Mouse (Mus musculus): Measurements from ENCODE around the gene 3110009E18Rik. TPM values are rescaled to one million over a fixed set of nuclear protein-coding genes. Genes with fewer than 3 reads are reported as not detected.
A peak's percentile ranks its signal among the peaks of the same experiment; 100 is the strongest.

3110009E18Rik gene
- polyA plus RNA-seq, 1 experiment from 2014 or later = 12.8 TPM

GRCm38 (mm10) chr1:120158474-120159127, 37.6 kb downstream of the 3110009E18Rik start:
- WGBS (ENCODE audit: insufficient replicate concordance) = 76% methylated on average over 9 of the region's 9 CpGs
- Histone ChIP-seq H3K4me2 (no peak overlapping the region), H3K9ac (no peak overlapping the region), H3K27ac (no peak overlapping the region), H3K36me3 (no peaks in the 10 kb centered on the region), H3K4me3 (no peak overlapping the region), H3K4me1 (no peaks in the 10 kb centered on the region), H3K9me3 (replicated peaks) (no peaks in the 10 kb centered on the region), H3K27me3 (replicated peaks) (no peaks in the 10 kb centered on the region)
- ATAC-seq = 0 out of 2 replicates have a peak, but pooled peaks have one; percentile 18

GRCm38 (mm10) chr1:120161502-120161901, 40.5 kb downstream of the 3110009E18Rik start:
- 77% methylated on average over 5 of the region's 5 CpGs for WGBS (ENCODE audit: insufficient replicate concordance)
- no peaks in the 10 kb centered on the region for H3K36me3 ChIP-seq
- no peak overlapping the region for H3K27ac ChIP-seq
- H3K4me1 ChIP-seq = no peaks in the 10 kb centered on the region
- H3K4me3 ChIP-seq = no peak overlapping the region
- H3K4me2 ChIP-seq = no peak overlapping the region
- H3K9me3 ChIP-seq (replicated peaks) = no peaks in the 10 kb centered on the region
- no peaks in the 10 kb centered on the region for H3K27me3 ChIP-seq (replicated peaks)
- no peak for ATAC-seq
- H3K9ac ChIP-seq = no peak overlapping the region

GRCm38 (mm10) chr1:120162616-120163015, 41.6 kb downstream of the 3110009E18Rik start:
- WGBS (ENCODE audit: insufficient replicate concordance) = 36% methylated on average over 1 of the region's 1 CpGs
- H3K9ac ChIP-seq = no peak overlapping the region
- no peak for ATAC-seq

GRCm38 (mm10) chr1:120168016-120168415, 47.0 kb downstream of the 3110009E18Rik start:
- H3K9ac ChIP-seq = no peak overlapping the region
- H3K27me3 ChIP-seq (replicated peaks) = no peaks in the 10 kb centered on the region
- no peaks in the 10 kb centered on the region for H3K36me3 ChIP-seq
- no peak for ATAC-seq
- H3K27ac ChIP-seq = no peak overlapping the region
- no peaks in the 10 kb centered on the region for H3K4me1 ChIP-seq
- no peak overlapping the region for H3K4me2 ChIP-seq
- H3K9me3 ChIP-seq (replicated peaks) = no peaks in the 10 kb centered on the region
- H3K4me3 ChIP-seq = no peak overlapping the region
- 70% methylated on average over 4 of the region's 4 CpGs for WGBS (ENCODE audit: insufficient replicate concordance)

More at GRCm38 (mm10) chr1:120162616-120163015, 41.6 kb downstream of the 3110009E18Rik start:
- Histone ChIP-seq H3K4me1 (no peaks in the 10 kb centered on the region), H3K36me3 (no peaks in the 10 kb centered on the region), H3K27me3 (replicated peaks) (no peaks in the 10 kb centered on the region), H3K9me3 (replicated peaks) (no peaks in the 10 kb centered on the region), H3K27ac (no peak overlapping the region), H3K4me3 (no peak overlapping the region), H3K4me2 (no peak overlapping the region)

GRCm38 (mm10) chr1:120168674-120169073, 47.7 kb downstream of the 3110009E18Rik start:
- ATAC-seq = no peak
- no peaks in the 10 kb centered on the region for H3K9me3 ChIP-seq (replicated peaks)
- no peaks in the 10 kb centered on the region for H3K36me3 ChIP-seq
- no peak overlapping the region for H3K4me3 ChIP-seq
- H3K4me2 ChIP-seq = no peak overlapping the region
- H3K9ac ChIP-seq = no peak overlapping the region
- H3K27me3 ChIP-seq (replicated peaks) = no peaks in the 10 kb centered on the region
- 78% methylated on average over 7 of the region's 7 CpGs for WGBS (ENCODE audit: insufficient replicate concordance)
- no peaks in the 10 kb centered on the region for H3K4me1 ChIP-seq
- no peak overlapping the region for H3K27ac ChIP-seq

- ATAC-seq = no peak
- H3K4me2 ChIP-seq = no peak overlapping the region
- H3K27ac ChIP-seq = no peak overlapping the region
- whole genome bisulfite sequencing (ENCODE audit: insufficient replicate concordance) = 63% methylated on average over 7 of the region's 7 CpGs
- no peaks in the 10 kb centered on the region for H3K36me3 ChIP-seq
- no peak overlapping the region for H3K4me3 ChIP-seq
- no peak overlapping the region for H3K9ac ChIP-seq
- no peaks in the 10 kb centered on the region for H3K9me3 ChIP-seq (replicated peaks)
- H3K27me3 ChIP-seq (replicated peaks) = no peaks in the 10 kb centered on the region
- no peaks in the 10 kb centered on the region for H3K4me1 ChIP-seq
Measured at GRCm38 (mm10) chr1:120170307-120170706, 49.3 kb downstream of the 3110009E18Rik start.

GRCm38 (mm10) chr1:120171819-120172521, 51.0 kb downstream of the 3110009E18Rik start:
- H3K9me3 ChIP-seq (replicated peaks) = no peaks in the 10 kb centered on the region
- H3K27ac ChIP-seq = no peak overlapping the region
- H3K9ac ChIP-seq = no peak overlapping the region
- H3K4me1 ChIP-seq = no peaks in the 10 kb centered on the region
- WGBS (ENCODE audit: insufficient replicate concordance) = 65% methylated on average over 5 of the region's 5 CpGs
- no peak overlapping the region for H3K4me3 ChIP-seq
- ATAC-seq = no peak
- H3K27me3 ChIP-seq (replicated peaks) = no peaks in the 10 kb centered on the region
- no peaks in the 10 kb centered on the region for H3K36me3 ChIP-seq
- no peak overlapping the region for H3K4me2 ChIP-seq

GRCm38 (mm10) chr1:120174991-120175390, 54.0 kb downstream of the 3110009E18Rik start:
- H3K36me3 ChIP-seq = no peaks in the 10 kb centered on the region
- H3K4me3 ChIP-seq = no peak overlapping the region
- H3K4me1 ChIP-seq = no peaks in the 10 kb centered on the region
- no peak overlapping the region for H3K9ac ChIP-seq
- H3K27me3 ChIP-seq (replicated peaks) = no peaks in the 10 kb centered on the region
- H3K9me3 ChIP-seq (replicated peaks) = no peaks in the 10 kb centered on the region
- ATAC-seq = no peak
- H3K4me2 ChIP-seq = no peak overlapping the region
- H3K27ac ChIP-seq = no peak overlapping the region
- 54% methylated on average over 4 of the region's 4 CpGs for WGBS (ENCODE audit: insufficient replicate concordance)

- Histone ChIP-seq H3K4me2 (0 out of 2 replicates have a peak overlapping the region, but pooled peaks have one; percentile 1), H3K27me3 (replicated peaks) (no peaks in the 10 kb centered on the region), H3K36me3 (no peaks in the 10 kb centered on the region), H3K4me1 (no peaks in the 10 kb centered on the region), H3K9me3 (replicated peaks) (no peaks in the 10 kb centered on the region), H3K4me3 (no peak overlapping the region), H3K9ac (no peak overlapping the region), H3K27ac (no peak overlapping the region)
- ATAC-seq = no peak
- WGBS (ENCODE audit: insufficient replicate concordance) = 20% methylated on average over 14 of the region's 14 CpGs
Measured at GRCm38 (mm10) chr1:120176313-120176712, 55.3 kb downstream of the 3110009E18Rik start.

GRCm38 (mm10) chr1:120177141-120177540, 56.2 kb downstream of the 3110009E18Rik start:
- WGBS (ENCODE audit: insufficient replicate concordance) = 78% methylated on average over 8 of the region's 8 CpGs
- no peaks in the 10 kb centered on the region for H3K36me3 ChIP-seq
- no peak for ATAC-seq

GRCm38 (mm10) chr1:120186204-120186603, 65.2 kb downstream of the 3110009E18Rik start:
- WGBS (ENCODE audit: insufficient replicate concordance) = 57% methylated on average over 6 of the region's 6 CpGs

More at GRCm38 (mm10) chr1:120177141-120177540, 56.2 kb downstream of the 3110009E18Rik start:
- H3K9ac ChIP-seq = no peak overlapping the region
- H3K4me1 ChIP-seq = no peaks in the 10 kb centered on the region
- H3K9me3 ChIP-seq (replicated peaks) = no peaks in the 10 kb centered on the region
- no peaks in the 10 kb centered on the region for H3K27me3 ChIP-seq (replicated peaks)
- H3K4me3 ChIP-seq = no peak overlapping the region
- H3K4me2 ChIP-seq = no peak overlapping the region
- no peak overlapping the region for H3K27ac ChIP-seq

GRCm38 (mm10) chr1:120186655-120187054, 65.7 kb downstream of the 3110009E18Rik start:
- H3K4me1 ChIP-seq = no peaks in the 10 kb centered on the region
- no peaks in the 10 kb centered on the region for H3K36me3 ChIP-seq
- H3K27ac ChIP-seq = no peak overlapping the region
- no peak overlapping the region for H3K4me2 ChIP-seq
- ATAC-seq = no peak
- WGBS (ENCODE audit: insufficient replicate concordance) = 61% methylated on average over 9 of the region's 9 CpGs
- no peak overlapping the region for H3K4me3 ChIP-seq
- no peaks in the 10 kb centered on the region for H3K27me3 ChIP-seq (replicated peaks)
- H3K9me3 ChIP-seq (replicated peaks) = no peaks in the 10 kb centered on the region
- H3K9ac ChIP-seq = no peak overlapping the region

More at GRCm38 (mm10) chr1:120186204-120186603, 65.2 kb downstream of the 3110009E18Rik start:
- H3K9me3 ChIP-seq (replicated peaks) = no peaks in the 10 kb centered on the region
- no peak overlapping the region for H3K9ac ChIP-seq
- H3K27me3 ChIP-seq (replicated peaks) = no peaks in the 10 kb centered on the region
- H3K27ac ChIP-seq = no peak overlapping the region
- H3K4me1 ChIP-seq = no peaks in the 10 kb centered on the region
- H3K4me3 ChIP-seq = no peak overlapping the region
- H3K36me3 ChIP-seq = no peaks in the 10 kb centered on the region
- H3K4me2 ChIP-seq = no peak overlapping the region
- ATAC-seq = no peak
